Mouse (Mus musculus) liver (tissue): ENCODE measurements at regions not wholly inside any gene's neighbourhood (a gene's known extent, or its start where the extent isn't known, plus 50 kb on each side); places are given as distances from the start of the nearest gene placed in this dataset.
"Not testable (repeated sequence)": the region's sequence is repeated elsewhere in the genome, so short reads cannot be mapped to it uniquely, and the experiment has no call there.

ENCODE experiments used
- DNase-seq: peaks from one replicate; pipeline ENCODE4 v3.0.0-alpha.2; 2020; ENCODE audit warnings: mixed read lengths

DNA sequence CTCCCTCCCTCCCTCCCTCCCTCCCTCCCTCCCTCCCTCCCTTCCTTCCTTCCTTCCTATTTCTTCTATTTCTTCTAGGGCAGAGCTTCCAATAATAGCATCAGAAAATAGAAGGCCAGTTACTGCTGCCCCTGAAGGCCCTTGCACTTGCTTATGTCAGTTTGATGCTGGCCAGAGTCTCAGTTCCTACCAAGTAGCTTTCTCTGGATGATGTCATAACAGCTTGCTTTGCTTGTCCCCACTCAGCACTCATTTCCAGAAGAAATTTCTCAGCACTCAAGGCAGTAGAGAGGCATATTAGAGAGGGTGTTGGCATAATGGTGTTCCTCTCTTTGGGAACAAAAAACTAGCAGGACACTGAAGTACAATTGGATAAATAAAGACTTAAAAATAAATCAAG is 811.6 kb upstream of the 4930444P10Rik start:
- DNase-seq, result no peak

DNA sequence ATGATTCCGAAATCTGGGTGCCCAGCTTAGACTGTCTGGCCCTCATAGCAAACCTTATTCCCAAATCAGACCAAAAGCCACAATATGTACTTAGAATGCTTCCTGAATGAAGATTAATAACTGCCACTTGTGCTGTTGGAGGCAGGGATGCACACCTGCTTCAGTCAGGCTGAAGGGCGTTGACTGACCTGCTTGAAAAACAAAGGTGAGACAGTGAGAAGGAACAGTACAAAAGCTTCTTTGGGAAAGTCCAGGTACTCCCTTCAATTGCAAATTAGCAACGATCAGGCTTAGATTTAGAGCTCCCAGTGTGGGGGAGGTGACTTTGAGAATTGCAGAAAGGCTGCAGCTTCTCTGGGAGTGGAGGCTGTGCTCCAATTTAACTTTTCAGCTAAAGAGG is 775.3 kb upstream of the 4930444P10Rik start:
- DNase-seq, result not testable (repeated sequence)

DNA sequence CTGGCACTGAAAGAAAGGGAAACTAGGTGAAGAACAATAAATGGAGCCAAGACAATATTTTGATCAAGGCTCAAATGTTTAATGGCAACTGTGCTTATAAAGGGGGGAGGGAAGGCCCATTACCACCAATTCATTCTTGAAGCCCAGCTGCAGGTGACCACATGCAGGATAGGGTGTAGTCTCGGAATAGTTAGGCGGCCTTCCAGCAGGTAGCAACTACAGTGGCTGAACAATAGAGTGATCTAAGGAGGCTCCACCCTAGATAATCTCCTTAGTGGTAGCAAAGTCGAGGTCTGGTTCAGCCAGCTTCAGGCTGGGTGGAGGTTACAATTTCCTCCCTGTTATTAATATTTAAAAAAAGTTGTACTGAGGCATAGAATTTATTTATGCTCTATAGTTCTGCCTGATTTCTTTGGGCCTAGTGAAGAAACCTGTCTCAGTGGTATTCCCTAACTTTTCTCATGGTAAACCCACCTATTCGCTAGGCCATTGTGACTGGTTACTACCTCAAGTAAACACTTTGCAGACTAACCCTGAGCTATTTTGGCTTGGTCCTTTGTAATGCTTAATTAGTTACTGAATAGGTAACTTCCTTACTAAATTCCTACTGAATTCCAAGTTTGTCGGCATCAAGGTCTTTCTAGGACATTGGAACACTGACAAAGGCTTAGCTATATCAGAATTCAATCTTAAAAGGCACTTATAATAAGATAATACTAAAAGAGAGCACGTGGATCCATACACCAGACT is 774.1 kb upstream of the 4930444P10Rik start:
- not testable (repeated sequence) for DNase-seq

DNA sequence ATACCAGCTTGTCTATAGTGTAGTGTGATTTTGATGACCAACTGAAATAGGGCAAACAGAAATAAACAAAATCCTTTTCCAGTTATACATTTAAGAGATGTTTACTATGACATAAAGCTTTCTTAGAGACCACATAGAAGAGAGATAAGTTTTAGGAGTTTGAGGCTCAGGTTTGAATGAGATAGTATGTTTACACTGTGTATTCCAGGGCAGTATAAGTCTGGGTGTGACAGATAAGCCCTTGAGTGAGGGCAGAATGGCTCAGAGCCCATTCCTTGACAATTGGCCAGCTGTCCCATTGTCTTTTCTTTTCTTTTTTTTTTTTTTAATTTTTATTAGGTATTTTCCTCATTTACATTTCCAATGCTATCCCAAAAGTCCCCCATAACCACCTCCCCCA is 744.0 kb upstream of the 4930444P10Rik start:
- DNase-seq, result no peak

DNA sequence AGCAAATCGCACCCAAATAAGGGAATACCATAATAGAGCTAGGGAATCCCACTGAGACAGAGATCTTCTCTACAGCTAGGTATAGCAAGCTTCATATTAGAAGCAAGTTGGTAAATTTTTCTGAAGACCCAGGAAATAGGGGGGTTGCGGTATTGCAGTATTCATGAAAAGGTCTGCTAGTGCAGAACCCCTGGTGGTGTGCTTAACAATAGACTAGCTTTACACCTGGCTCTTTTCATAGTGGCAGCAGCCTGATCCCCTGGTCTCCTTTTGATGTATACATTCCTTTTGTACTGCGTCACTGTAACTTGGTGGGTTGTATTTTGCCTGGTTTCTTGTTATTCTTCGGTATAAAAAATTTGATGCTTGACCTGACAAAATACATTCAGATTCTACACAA is 731.6 kb upstream of the 4930444P10Rik start:
- DNase-seq, result not testable (repeated sequence)

DNA sequence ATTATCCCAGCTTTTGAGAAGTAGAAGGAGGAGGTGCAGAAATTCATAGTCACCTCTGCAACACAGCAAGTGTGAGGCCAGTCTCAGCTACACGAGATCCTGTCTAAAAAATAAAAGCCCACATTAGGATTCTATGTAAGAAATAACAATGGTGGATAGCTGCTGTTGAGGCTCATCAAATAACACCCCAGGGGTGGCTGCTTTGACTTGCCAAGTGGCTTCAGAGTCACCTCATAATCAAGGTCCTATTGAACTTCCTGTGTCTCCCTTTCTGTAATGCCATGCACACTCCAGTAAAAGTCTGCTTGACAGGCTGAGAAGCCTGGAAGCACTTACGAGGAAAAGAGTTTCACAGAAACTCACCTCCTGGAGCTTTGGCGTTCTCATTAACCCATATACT is 730.9 kb upstream of the 4930444P10Rik start:
- no peak for DNase-seq

DNA sequence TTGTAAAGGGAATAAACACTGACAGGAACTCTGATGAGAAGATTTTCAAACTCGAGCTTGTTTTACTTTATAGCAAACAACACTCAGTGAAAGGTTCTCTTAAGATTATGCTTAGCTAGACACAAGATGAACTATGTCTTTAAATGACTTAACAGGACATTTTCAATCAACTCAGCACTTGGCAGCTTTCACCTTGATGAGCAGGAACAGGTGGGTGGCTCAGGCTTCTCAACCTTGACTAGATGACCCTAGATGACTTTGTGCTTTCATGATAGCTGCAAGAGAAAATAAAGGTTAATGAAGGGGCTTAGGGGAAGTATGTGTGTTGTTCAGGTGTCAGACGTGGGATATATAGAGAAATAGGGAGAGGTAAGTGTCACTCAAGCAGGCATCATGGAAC is 728.1 kb upstream of the 4930444P10Rik start:
- no peak for DNase-seq

DNA sequence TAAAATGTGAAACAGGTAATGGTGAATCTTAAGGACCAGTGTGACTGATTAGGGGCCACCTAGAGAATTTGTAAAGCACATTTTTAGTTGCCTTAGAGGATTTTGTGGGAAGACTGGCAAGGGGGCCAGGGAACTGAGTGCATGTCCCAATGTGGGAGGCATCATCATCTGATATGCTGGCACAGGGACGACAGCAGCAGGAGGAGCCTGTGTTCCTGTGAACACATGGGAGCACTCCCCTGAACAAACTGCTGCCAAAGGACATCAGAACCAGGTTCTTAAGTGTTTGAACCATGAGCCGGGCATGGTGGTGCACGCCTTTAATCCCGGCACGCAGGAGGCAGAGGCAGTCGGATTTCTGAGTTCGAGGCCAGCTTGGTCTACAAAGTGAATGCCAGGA is 723.4 kb upstream of the 4930444P10Rik start:
- DNase-seq, result no peak

DNA sequence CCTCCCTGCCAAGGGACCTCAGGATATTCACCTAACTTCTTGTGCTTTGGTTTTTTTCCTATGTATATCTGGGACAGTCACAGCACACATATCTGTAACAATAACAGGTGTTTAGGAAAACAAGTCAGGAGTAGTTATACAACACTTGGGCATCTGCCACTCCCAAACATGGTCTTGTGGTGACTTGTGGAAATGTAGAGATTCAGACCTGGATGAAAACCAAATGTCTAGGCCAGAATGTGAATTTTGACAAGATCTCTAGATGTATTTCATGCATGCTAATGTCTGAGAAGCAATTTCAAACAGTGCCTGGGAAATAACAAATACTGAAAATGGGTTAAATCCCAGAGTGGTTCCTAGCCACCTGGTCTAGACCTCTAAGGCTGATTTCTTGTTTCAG is 722.6 kb upstream of the 4930444P10Rik start:
- DNase-seq, result no peak

DNA sequence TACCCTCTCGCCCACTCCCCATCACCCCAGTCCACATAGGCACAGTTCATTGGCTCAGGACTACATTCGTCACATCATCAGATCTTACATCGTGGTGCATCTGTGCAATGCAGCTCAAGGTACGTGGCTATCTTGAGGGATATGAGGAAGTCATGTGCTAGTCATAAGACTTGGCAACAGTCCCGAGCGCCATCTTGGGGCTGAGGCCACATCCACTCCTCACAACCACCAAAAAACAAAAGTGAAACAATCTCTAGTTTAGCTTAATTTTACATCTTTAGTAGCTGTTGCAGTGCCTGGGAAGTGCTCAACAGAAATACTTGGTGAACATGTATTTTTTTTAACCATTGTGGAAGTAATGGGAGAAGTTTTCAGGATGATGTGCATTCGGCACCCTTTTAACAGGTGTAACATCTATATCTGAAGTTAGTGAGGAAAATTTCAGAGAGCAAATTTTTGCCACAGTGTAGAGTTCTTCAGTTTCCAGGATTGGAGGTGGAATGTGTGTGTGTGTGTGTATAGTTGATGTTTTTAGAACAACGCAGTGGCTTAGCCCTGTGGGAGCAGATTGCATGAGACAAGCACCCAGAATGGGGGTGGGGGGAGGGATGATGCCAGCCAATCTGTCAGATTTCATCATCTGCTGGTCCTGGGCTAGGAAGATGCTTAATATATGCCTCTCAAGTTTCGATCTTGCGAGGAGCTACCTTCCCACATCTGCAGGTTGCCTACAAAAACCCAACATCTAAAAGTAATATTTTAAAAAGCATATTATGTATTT is 716.4 kb upstream of the 4930444P10Rik start:
- no peak for DNase-seq

DNA sequence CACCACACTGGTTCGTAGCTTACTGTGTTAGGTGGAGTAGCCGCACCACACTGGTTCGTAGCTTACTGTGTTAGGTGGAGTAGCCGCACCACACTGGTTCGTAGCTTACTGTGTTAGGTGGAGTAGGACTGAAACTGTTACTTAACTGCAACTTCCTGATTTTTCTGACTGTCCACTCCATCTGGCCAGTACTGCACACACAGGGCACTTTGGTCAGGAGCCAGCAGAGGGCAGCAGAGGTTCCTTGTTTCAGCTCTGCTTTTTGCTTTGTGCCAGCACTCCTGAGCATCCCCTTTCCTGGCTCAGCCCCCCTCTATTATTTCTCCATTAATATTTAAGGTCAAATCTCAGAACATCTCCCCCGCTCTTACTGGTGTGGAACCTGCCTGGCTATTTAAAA is 705.2 kb upstream of the 4930444P10Rik start:
- peak; percentile 57 for DNase-seq

DNA sequence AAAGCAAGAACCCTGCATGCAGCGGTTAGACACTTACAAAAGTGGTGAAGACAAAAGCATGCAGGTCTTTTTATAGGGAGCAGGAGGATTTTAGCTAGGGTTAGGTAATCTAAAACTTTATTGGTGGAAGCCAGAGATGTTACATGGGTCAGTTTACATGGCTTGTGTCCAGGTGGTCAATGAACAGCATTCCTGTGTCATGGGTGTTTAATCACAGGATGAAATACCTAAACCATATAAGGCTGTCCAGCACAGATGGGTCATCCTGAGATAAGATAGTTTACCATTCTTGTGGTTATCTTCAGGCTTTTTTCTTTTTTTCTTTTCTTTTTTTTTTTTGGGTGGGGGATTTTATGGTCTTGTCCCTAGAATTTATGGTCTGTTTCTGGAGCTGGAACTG is 703.3 kb upstream of the 4930444P10Rik start:
- DNase-seq, result no peak

DNA sequence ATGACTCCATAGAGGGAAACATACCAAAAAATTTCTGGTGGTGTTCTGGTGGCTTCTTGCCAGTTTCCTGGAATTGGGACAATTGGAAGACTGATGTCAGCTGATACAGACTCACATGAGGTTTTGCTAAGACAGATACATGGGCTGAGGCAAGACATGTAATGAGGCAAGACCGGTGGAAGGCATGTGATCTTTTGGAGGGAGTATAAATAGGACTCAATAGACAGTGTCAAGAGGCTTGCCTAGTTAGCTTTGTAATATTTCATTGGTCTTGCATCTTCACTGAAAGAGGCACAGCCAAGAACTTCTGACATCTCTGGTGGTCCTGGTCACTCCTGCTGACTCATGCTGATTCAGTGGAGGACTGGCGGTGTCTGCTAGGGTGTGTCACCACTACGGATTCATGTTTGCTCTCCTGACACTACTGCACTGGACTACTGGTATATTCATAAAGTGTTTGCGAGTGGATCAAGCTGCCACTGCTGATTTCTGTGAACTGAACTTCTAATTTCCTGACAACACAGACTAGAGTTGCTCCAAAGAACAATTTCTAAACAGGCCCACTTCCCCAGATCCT is 697.7 kb upstream of the 4930444P10Rik start:
- no peak for DNase-seq

DNA sequence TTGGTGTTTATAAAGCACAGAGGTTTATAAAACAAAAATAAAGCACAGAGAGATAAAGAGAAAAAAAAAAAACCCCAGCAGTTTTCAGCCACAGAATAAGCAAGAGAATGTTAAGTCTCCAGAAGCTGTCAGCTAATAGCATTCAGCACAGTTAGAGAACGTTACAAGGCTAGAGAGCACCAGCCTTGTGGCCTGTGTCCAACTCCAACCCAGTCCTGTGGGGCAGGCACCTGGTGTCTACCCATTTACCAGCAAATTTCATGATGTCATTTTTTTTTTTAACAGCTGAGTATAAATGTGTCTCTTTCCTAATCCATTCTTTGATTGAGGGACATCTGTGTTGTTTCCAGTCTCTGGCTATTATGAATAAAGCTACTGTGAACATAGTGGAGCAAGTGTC is 686.7 kb upstream of the 4930444P10Rik start:
- DNase-seq, result no peak

DNA sequence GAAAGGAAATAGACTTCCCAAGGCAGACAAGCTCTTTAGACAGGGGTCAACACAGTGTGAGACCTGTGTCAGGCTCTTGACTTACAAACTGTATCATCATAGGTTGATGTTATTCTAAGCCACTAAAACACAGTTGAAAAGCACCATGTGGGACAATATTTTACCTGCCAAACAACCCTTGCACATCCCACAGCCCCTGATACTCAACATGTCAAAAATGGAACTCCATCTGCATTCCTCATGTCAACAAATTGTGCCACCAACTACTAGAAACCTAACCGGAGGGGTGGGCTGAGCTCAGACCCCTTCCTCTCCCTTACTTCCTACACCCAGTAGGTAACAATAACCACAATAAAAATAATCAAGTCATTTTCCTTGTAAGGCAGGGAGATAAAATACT is 667.8 kb upstream of the 4930444P10Rik start:
- no peak for DNase-seq
